Mouse (Mus musculus) olfactory bulb, adult 2 months (tissue): ENCODE results near the gene AW011738.

Experiments
- CTCF ChIP-seq: fragments of 200-500 bp; IDR thresholded peaks from 2 replicates; pipeline ENCODE4 v1.5.1; 2012; ENCODE audit warnings: low read depth, mild to moderate bottlenecking, low read length, moderate library complexity; ENCODE audit not compliant: insufficient read depth
- POLR2A ChIP-seq: fragments of 200-500 bp; IDR thresholded peaks from 2 replicates; pipeline ENCODE4 v1.6.1; 2012; ENCODE audit warnings: mild to moderate bottlenecking, low read depth, low read length, moderate library complexity; ENCODE audit not compliant: insufficient read depth

- TF ChIP-seq CTCF (no peak), POLR2A (no peak)
These were observed 25.5 kb upstream of the AW011738 start for GRCm38 (mm10) chr4:156177630-156178029.
